Mouse (Mus musculus) cerebellum, adult 18-20 months (tissue): ENCODE data around the gene Slc9a3r1.

Experiments
- DNase-seq, 2 experiments: peaks; one replicate each; pipeline ENCODE4 v3.0.0; 2021

Gene Slc9a3r1

DNA sequence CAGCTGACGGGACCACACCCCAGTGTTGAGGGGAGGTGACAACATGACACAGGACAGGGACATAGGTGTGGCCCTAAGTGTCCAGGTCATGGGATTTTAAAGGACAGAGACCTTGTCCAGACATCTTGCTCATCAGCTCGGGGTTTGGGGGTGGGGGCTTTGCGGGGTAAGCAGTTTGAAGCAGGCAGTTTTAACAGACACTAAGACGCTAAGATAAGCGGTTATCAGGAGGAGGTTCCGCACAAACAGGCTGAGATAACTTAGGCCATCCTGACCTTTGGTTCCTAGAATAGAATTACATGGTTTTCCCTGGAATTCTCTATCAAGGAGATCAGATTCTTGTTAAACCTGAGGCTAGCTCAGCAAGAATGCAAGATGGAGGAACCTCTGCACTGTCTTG is 31.6 kb downstream of the Slc9a3r1 start:
- no peak for DNase-seq

DNA sequence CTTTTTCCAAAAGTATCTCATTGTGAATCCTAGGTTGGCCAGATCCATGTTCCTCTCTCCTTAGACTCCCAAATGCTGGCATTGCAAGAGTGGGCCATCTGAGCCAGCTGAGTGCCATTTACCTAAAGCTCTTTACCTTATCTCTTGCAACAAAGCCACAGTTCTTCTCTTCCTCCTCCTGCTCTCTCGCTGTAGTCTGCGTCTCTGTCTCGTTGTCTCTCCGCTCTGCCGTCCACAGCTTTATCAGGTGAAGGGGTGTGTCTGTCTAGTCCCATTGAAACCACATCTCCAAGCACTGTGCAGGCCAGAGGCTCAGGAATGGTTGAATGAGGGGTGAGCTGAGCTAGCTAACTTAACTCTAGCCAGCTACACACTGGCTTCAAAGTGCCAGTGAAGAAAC is 32.8 kb downstream of the Slc9a3r1 start:
- no peak for DNase-seq

DNA sequence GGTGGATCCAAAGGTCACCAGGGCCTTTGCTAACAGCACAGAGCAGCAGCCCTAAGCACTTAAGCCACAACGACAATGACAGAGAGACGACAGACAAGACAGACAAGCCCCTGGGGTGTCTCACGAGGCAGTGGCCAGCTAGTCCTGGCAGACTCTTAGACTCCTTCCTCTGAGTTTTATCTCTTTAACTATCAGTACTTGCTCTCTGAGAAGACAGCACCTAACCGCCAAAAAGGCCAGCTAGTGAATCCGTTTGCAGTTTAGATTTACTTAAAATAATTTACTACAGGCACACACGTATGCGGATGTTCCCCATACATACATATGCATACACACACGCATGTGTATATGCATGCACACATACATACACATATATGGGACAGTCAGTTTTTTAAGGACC is 34.4 kb downstream of the Slc9a3r1 start:
- no peak for DNase-seq

DNA sequence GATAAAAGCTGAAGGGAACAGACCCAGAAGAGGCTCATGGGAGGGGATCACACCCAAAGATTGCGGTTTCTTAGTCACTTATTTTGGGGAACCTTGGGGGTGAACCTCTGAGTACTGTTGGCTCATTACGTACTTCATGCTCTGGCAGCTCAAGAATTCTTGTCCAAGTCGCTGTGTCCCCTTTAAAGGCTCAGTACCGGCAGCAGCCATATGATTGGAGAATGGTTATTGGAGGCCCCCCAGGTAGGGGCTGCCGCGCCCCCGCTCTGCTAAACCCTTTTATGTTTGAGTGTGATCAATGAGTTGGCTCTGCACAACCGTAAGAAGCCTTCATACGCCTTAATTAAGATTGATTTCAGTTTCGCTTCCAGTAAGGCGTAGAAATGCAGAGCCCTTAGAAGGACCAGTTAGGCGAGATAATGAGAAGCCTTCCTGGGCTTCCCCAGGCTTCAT is 35.8 kb downstream of the Slc9a3r1 start:
- DNase-seq = no peak

DNA sequence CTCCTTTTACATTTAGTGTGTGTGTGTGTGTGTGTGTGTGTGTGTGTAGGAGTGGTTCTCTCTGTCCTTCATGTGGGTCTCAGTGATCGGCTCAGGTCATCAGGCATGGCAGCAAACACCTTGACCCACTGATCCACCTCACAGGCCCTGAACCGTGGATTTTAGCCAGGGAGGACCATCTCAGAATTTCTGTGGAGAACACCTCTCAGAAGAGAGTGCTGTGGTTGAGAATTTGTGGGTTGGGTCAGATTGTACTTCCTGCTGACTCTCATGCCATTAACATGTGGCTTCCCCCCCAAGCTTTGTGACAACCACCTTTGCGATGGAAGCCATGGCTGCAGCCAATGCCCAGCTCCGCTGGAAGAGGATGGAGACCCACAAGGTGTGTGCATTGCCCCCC is 37.4 kb downstream of the Slc9a3r1 start:
- DNase-seq = no peak

DNA sequence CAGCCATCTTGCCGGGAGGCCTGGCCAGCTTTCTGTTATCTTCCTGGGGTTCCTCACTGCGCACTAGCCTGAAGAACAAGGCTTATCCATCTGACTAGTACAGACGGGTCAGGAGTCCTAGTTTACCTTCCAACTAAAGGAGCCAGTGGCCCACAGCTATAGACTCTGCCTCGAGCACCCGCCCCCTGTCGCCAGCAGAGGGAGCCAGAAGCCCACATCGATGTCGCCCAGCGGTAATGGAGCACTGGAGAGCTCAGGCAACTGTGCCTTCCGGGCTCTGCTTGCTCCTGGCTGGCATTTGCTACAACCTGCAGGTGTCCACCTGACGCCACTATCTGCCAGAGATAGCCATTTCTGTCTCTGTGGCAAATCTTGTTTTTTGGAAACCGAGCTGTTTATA is 39.2 kb downstream of the Slc9a3r1 start:
- peak; percentile 96 to 97 for DNase-seq

DNA sequence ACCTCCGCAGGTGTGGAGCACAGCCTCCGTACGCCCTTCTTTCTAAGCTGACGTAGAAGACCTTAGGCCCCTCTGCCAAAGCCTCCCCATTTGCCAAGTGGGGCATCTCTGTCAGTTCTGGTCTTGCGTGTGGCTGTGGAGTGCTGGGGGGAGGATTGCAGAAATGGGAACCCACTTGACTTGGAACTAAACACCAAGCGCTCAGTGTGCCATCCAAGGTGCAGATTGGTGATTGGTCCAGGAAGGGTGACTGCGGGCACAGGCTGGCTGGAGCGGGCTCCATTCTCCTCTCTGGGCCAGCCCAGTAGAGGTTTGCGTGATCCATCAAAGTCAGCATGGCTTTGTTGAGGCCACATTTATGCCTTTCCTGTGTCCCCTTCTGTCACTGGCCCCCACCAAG is 39.6 kb downstream of the Slc9a3r1 start:
- DNase-seq = peak in 1 of 2 experiments; percentile 78

DNA sequence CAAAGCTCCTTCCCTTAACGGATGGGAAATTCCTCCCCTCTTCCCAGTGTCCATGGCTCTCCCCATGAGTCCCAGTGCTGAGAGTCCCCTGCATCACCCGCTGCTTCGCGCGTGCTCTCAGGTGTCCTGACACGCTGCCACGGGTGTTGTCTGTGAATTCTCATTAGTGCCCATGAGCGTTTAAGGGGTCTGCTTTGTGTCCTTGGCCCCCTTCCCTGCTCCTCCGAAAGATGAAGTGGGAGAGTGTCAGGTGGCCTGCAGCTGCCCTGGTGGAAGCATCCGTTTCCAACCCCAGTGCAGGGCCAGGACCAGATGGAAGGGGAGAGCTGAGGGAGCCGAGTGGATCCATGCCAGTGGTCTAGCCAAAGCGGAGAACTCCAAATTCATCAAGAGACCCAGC is 45.0 kb downstream of the Slc9a3r1 start:
- DNase-seq = peak; percentile 65 to 67

DNA sequence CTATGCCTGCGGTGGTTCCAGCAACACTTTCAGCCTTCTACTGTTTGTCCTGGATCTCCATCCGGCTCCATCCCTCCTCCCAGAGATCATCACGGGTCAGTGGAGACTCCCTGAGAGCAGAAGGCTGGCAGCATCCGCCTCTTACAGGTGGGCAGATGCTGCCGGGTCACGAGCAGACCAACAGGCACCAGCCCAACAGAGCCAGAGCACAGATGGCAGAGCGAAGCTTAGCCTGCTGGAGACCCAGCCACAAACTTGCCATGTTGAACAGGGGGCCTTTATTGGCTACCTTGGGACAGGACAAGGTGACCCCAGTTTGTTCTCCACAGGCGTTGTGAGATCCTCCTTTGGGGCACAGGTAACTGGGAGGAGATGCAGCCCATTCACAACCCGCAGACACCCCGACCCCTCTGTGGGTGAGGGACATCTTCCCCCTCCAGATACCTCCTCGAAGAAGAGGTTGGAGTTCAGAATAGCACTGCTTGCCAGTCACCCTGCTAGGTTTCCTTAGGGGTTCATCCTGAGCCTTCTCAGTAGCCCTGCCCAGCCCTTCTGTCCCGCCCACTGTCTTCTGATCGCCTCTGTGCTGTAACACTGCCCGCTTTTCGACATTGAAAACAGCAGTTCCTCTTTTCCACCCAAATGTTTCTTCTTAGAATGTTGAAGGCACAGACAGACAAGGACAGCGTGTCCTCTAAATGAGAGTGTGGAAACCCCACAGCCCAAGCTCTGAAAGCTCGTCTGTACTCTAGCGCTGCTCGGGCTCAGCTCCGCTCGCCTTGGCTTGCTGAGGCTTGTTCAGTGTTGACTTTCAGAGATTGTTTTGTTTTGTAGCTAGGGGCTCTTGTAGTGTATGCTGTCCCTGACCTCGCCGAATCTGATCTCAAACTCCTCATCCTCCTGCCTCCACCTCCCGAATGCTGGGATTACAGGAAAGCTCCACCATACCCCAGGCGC is 45.9 kb downstream of the Slc9a3r1 start:
- DNase-seq = peak; percentile 68 to 71

DNA sequence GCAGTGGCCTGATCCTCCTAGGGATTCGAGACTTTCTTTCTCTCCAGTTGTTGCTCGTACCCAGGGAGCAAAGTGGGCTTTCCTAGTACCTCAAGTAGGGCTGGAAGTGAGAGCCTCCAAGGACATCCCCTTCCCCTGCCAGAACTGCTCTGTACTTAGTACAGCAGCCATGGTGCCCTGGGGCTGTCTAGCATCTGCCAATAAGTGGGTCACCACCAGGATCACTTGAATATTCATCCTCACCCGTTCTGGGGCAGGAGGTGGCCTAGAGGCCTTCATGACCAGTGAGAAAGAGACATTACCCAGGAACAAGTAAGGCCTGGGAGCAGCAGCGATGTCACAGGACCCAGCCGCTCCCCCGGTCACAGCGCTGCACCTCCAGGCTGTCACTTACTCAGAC is 46.8 kb downstream of the Slc9a3r1 start:
- peak in 1 of 2 experiments; percentile 34 for DNase-seq

DNA sequence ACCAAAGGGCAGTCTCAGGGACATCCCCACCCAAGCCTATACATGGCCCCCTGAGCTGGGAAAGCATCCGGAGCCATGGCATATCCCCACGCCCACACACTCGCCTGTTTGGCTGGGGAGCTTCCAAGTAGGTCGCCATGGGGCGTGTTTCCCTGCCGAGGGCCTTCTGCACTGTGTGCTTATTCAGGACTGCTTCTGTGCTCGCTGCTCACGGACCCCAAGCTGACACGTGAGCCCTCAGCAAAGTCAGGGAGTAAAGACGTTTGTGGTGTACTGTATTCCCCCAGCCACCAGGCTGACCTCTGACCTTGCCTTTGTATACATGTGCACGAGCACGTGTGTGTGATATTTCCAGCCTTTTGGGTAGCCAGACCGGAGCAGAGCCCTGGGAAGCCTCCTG is 49.0 kb downstream of the Slc9a3r1 start:
- peak; percentile 83 to 84 for DNase-seq

DNA sequence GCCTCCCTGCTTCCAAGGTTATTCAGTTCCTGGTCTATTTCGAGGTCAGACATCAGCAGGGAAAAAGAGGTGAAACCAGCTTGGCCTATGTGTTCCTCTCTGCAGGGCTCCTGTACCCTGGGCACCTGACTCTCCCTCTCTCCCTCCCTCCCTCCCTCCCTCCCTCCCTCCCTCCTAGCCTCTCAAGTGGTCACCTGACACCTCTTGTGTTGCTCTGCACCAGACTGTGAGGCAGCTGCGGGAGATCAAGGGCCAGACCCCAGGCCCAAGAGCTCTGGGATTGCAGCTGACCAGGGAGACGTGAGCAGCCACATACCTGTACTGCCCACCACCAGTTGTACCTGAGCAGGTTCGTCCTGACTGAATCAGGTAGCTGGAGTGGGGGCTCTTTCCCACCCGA is 52.0 kb downstream of the Slc9a3r1 start:
- DNase-seq = no peak

DNA sequence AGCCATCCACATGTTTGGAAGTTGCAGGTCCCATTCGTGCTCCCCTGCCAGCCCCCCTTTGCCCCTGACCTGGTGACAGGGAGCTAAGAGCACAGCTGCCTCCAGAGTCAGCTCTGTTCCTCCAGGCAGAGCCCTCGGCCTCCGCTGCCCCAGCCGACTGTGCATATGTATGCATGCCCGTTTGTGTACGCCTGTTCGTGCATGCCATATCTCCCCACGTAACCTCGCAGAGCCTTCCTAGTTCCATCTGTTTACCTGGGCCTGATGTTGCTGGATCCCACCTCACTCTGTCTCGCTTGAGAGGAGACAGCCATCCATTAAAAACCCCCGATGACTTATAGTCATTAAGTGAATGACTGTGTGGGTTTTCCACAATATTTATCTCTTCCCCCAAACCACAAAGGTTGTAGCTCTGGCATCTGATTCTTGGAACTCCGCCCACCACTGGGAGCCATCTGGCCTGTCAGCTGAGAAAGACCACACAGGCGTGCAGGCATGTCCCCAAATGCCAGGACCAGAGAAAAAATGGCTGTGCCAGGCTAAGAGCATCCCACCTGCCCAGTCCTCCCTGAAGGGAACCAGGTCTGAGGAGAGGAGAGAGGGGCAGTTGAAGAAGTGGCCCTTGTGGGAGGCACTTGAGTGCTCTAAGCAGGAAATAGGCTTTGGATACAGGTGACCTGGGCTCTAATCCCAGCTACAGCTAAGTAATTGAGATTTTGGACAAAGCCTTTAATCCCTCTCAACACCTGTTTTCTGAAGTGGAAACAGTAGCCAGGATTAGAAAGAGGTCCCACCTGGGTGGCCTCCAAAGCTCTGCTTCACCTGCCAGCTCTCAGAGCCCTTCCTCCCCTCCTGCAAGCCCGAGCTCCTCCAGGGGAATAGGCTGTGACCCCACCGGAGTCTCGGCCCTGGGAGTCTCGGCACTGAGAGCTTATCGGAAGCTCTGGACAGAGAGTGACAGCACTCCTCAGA is 54.6 kb downstream of the Slc9a3r1 start:
- peak; percentile 95 for DNase-seq

DNA sequence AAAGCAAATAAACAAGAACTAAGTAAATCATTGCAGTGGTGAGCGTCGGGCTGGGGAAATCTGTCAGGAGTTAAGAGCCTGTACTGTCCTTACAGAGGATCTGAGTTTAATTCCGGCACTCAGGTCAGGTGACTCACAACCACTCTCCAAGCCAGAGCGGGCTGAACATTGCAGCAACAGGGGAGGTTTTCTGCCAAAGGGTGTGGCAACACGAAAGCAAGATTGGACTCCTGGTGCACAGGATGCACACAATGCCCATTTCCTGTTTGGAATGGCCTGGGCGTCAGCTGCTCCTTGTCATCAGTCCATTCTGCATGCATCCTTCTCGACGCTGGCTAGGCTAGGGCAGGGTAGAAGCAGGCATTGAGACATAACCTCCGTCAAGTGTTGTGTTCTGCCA is 56.1 kb downstream of the Slc9a3r1 start:
- no peak for DNase-seq

DNA sequence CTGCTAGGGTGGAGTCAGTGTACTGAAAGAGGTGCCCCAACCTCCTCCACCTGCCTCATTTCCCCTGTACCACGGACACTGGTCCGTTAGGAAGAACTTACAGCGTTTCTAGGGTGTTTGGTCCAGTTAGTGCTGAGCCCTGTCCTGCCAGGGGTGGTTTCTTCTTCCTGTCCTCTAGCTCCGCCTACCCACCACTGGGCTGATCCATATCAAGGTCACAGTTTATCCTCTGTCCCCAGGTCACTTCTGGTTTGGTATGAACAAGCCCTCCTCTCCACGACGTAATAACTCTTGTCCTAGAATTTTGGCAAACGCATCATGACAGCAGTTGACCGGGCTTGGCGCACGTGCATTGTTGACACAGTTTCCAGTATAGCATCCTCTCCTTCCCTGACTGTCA is 56.5 kb downstream of the Slc9a3r1 start:
- no peak for DNase-seq

DNA sequence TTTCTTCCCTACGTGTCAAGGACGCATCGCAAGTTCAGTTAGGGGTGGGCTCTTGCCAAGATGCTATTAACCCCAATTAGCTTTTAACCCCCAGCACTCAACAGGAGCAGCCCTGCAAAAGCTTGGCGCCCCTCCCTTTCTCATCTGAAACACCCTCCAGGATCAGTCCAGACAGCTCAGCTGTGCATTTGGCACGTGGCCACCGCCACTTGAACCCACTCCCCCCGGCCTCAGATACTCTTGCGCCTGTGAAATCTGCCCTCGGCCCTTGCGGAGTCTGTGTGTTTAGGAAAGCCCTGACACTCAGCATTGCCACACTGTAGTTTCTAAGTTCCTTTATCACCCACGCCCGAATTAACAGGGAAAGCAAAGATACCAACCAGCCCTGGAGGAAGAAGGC is 58.9 kb downstream of the Slc9a3r1 start:
- DNase-seq = no peak

DNA sequence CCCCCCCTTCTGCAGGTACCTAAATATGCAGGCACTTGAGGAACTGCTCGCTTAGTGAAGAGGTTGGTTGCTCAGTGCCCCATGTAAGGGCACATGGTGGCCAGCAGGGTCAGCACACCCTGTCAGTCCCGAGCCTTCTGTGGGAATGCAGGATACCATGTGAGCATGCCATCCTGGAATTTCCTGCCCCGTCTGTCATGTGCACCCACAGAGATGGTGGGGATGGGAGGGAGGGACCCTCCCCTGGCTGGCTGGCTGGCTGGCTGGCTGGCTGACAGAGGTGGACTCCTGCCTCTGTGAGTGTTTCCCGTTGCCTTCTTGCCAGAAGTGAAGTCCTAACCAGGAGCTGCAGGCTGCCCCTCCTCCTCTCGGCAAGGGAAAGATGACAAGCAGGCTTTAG is 59.4 kb downstream of the Slc9a3r1 start:
- DNase-seq = no peak

DNA sequence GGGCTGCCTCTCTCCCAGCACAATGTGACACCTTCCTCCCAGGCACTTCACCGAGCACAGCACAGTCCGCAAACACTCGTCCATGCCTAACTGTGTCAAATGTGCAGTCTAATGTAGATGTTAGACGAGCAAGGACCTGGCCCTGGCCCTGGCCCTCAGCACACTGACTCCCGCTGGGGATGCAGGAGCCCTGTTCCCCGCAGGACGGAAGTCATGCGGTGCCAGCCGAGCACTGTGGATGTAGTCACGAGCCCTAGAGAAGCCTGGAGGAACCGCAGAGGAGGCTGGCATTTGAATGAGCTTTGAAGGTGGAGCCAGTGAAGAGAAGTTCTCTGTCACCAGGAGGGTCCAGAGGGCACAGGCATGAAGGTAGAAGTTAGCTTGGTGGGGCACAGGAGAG is 60.3 kb downstream of the Slc9a3r1 start:
- DNase-seq = peak in 1 of 2 experiments; percentile 66

DNA sequence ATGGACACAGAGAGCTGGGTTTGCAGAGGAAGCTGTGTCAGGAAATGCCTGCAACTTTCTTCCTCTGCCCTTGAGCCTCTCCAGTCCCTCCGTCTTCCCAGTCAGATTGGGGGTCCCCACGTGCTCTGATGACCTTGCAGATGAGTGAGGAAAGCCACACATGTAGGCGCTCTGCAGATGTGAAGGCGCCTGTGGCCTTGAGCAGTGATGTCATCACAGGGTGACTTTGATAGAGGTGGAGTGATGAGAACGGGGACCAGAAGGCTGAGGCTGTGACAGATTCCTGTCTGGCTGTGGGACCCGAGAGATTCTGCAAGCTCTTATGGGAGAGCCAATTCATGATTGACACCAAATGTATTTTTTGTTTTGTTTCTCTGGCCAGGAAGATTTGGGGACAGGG is 60.7 kb downstream of the Slc9a3r1 start:
- no peak for DNase-seq

DNA sequence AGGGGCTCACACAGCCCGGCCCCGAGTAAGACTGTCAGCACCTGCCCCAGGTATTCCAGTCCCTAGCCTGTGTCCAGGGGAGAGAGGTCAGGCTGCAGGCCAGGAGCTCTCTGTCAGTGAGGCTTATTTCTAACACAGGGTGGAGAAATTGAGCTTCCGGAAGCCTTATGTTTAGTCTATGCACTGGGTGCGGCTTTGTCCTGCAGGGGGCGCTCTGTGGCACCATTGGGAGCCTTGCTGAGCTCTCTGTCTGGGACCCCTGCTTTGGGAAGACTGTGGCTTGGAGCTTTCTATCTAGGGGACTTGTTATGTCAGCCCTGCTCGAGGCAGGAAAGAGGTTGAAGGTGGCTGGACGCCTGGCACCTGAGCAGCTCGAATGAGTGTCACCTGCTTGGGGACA is 61.7 kb downstream of the Slc9a3r1 start:
- peak; percentile 70 to 75 for DNase-seq

DNA sequence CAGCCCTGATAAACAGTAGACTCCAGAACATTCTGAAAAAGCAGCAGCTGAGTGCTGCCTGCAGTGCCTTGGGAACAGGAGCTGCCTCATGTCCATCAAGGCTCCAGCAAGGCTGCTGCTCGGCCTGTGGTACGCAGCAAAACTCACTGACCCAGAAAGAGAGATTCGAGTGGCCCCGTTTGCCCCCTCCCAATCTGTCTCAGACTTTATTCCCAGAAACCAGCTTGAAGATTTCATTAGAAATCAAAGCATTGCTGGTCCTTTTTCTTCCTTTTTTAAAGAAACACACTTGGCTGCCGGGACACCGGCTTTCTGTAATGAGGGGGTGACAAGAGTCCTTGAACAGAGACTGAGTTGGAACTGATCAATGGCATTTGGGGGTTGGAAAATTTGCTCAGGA is 62.2 kb downstream of the Slc9a3r1 start:
- DNase-seq = no peak

DNA sequence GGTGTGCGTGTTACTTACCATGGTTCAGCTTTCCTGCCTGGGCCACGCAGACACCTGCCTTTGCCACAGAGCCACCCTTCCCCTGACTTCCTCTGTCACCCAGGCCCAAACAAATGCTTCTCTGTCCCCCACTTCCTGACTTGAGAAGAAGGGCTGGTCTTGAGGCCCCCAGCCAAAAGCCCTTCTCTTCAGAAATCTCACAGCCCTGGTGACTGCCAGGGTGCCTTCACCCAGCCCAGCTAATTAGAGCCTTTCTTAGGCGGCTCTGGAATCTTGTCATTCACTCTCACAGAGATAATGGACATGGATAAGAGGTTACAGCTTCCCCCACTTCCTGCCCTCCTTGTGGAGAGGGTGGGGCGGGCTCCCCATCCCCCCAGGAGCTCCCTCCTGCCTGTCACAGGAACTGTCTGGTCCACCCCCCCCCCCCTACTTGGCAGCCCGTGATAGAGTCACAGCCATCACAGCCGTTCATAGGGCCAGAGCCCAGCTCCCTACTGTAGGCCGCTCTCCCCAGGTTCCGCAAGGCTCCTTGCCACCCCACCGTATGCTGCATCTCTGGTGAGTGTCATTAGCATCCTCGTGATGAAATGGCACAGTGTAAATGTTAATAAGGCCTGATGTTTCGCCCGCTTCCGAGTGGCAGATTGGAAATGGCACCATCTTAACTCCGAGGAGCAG is 63.8 kb downstream of the Slc9a3r1 start:
- peak; percentile 60 to 62 for DNase-seq

DNA sequence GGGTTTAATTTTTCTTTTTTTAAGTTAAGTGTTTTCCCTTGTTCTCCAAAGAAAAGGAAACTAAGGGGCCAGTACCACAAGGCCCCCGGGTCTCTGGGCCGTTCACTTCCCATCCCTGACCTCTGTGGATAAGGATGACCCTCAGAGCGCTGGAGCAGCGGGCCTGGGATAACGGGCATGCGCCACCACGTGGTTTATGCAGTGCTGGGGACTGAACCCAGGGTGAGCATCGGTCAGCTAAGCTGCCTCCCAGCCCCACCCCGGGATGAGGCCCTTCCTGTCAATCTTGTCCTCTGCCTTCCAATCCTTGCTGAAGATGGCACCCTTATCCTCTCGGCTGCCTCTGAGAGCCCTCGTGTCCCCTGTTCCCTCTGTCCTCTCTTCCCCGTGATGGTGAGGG is 64.5 kb downstream of the Slc9a3r1 start:
- DNase-seq = no peak
